ENCODE assay signal across 16 mouse cellular contexts in genomic region chr9:96160767-96161166, GRCm38 (mm10). TPM values are rescaled to one million over a fixed set of nuclear protein-coding genes. Genes with fewer than 3 reads are reported as not detected.
DNase-seq lines count a peak whose midpoint lies in the region; TF ChIP-seq lines count a peak whose summit lies in the region.
"Had no signal": no experiment of that assay in that cellular context is flagged by ENCODE, and none has a peak within 500 bp of the region (broad histone marks: within the 10 kb centered on the region; RNA-seq: fewer than 3 reads in every experiment).

No protein-coding gene starts in this region.

- TF ChIP-seq POLR2A in ES-Bruce4 (IDR thresholded peaks at IDR 0.05; ENCODE audit: insufficient read depth, low read length) = no peak

- TF ChIP-seq EP300 in ES-Bruce4 (IDR thresholded peaks at IDR 0.05; ENCODE audit: insufficient read depth, low read depth, low read length) = peak; percentile 57; the same call in 1 of the 2 replicates

- TF ChIP-seq CTCF in ES-Bruce4 (IDR thresholded peaks at IDR 0.05; ENCODE audit: low read depth, low read length) = no peak

- 87% methylated on average over 3 of the region's 3 CpGs for WGBS in limb, embryonic 10.5 days

- H3K36me3 ChIP-seq in ES-Bruce4 (ENCODE audit: control insufficient read depth, insufficient read depth, low read length, poor library complexity, severe bottlenecking) = peaks cover 2% of the 10 kb centered on the region; the same call in 1 of the 2 replicates
- 0 out of 2 replicates have a peak, but pooled peaks cover 5% of the 10 kb centered on the region for H3K36me3 ChIP-seq in limb, embryonic 10.5 days
- H3K36me3 ChIP-seq: heart, embryonic 15.5 days; neural tube, embryonic 12.5 days had no signal

- H3K9me3 ChIP-seq in ES-Bruce4 (replicated peaks; ENCODE audit: control insufficient read depth, insufficient read depth, low read length, poor library complexity, severe bottlenecking) = peaks cover 3% of the 10 kb centered on the region; the same call in 1 of the 2 replicates
- H3K9me3 ChIP-seq in limb, embryonic 10.5 days (replicated peaks) = no peaks in the 10 kb centered on the region
- H3K9me3 ChIP-seq: G1E; heart, embryonic 15.5 days; limb, embryonic 15.5 days; neural tube, embryonic 12.5 days had no signal

- DNase-seq in embryo, embryonic 10.5 days (ENCODE audit: low spot score) = peak; percentile 17
- DNase-seq in embryo, embryonic 10 days (ENCODE audit: low spot score) = no peak
- peak; percentile 54 to 68 for DNase-seq in heart, adult 9 months (ENCODE audit: low spot score in 2 of 2)
- peak; percentile 34 for DNase-seq in kidney, adult 9 months
- DNase-seq in B cell, adult 2 months = no peak
- DNase-seq in limb, embryonic 10.5 days (ENCODE audit: low spot score) = no peak
- no peak for DNase-seq in cerebellum, adult 11-12 months
- DNase-seq: cerebellum, adult 2 months; lung, adult 2 months; right cerebral cortex, adult 18-20 months had no signal

- no peak overlapping the region for H3K4me3 ChIP-seq in ES-Bruce4 (ENCODE audit: low read depth, low read length)
- no peak overlapping the region for H3K4me3 ChIP-seq in limb, embryonic 10.5 days
- H3K4me3 ChIP-seq: heart, embryonic 15.5 days; limb, embryonic 15.5 days; neural tube, embryonic 12.5 days had no signal

- H3K27me3 ChIP-seq in ES-Bruce4 (ENCODE audit: control insufficient read depth, insufficient read depth, low read length, poor library complexity, severe bottlenecking) = no peaks in the 10 kb centered on the region
- H3K27me3 ChIP-seq in limb, embryonic 10.5 days (ENCODE audit: low read depth, poor library complexity, severe bottlenecking) = no peaks in the 10 kb centered on the region
- H3K27me3 ChIP-seq: heart, embryonic 15.5 days; limb, embryonic 15.5 days; neural tube, embryonic 12.5 days had no signal

- H3K4me1 ChIP-seq in ES-Bruce4 (ENCODE audit: control insufficient read depth, insufficient read depth, low read length) = peaks cover 6% of the 10 kb centered on the region
- H3K4me1 ChIP-seq in limb, embryonic 10.5 days = no peaks in the 10 kb centered on the region
- H3K4me1 ChIP-seq: heart, embryonic 15.5 days; limb, embryonic 15.5 days; neural tube, embryonic 12.5 days had no signal

- H3K9ac ChIP-seq in ES-Bruce4 (ENCODE audit: low read depth, poor library complexity, severe bottlenecking) = no peak overlapping the region
- H3K9ac ChIP-seq: heart, embryonic 15.5 days; limb, embryonic 15.5 days; neural tube, embryonic 12.5 days had no signal

- H3K27ac ChIP-seq in ES-Bruce4 (ENCODE audit: insufficient read depth, low read length) = peak overlapping the region; percentile 27; the same call in 1 of the 2 replicates
- H3K27ac ChIP-seq in limb, embryonic 10.5 days = no peak overlapping the region
- H3K27ac ChIP-seq: heart, embryonic 15.5 days; hindbrain, postnatal 0 days; limb, embryonic 15.5 days; neural tube, embryonic 12.5 days had no signal

RNA-seq across cellular contexts. Expression of gene Tfdp2, which starts 35.3 kb away (rescaled TPM):
- 55.8 and 59.5 TPM in 2 replicates for polyA plus RNA-seq in ES-Bruce4 (2011; ENCODE audit: insufficient read depth, insufficient read length, low read depth, missing spikeins)
- polyA plus RNA-seq in limb, embryonic 10.5 days (2016; fragmentation: Nextera tagmentation; extraction: Ambion mirVana) = 58.5 and 61.6 TPM in 2 replicates

RNA-seq across cellular contexts. Expression of gene Gk5, which starts 41.6 kb away (rescaled TPM):
- 15.1 and 18.0 TPM in 2 replicates for polyA plus RNA-seq in ES-Bruce4 (2011; ENCODE audit: insufficient read depth, insufficient read length, low read depth, missing spikeins)
- polyA plus RNA-seq in limb, embryonic 10.5 days (2016; fragmentation: Nextera tagmentation; extraction: Ambion mirVana) = 4.4 and 4.6 TPM in 2 replicates

Comparison
In these comparisons a context has a peak if more than half of its experiments do, and no peak if none do; other contexts are left out.
1. DNase-seq: peak in embryo, embryonic 10.5 days (single experiment), heart, adult 9 months (2 of 2) and kidney, adult 9 months (single experiment); none in embryo, embryonic 10 days (single experiment), B cell, adult 2 months (0 of 2), limb, embryonic 10.5 days (single experiment) and cerebellum, adult 11-12 months (single experiment).